Mouse (Mus musculus): ENCODE results near the gene Foxi3.
A peak's percentile ranks its signal among the peaks of the same experiment; 100 is the strongest.

Gene Foxi3

DNA sequence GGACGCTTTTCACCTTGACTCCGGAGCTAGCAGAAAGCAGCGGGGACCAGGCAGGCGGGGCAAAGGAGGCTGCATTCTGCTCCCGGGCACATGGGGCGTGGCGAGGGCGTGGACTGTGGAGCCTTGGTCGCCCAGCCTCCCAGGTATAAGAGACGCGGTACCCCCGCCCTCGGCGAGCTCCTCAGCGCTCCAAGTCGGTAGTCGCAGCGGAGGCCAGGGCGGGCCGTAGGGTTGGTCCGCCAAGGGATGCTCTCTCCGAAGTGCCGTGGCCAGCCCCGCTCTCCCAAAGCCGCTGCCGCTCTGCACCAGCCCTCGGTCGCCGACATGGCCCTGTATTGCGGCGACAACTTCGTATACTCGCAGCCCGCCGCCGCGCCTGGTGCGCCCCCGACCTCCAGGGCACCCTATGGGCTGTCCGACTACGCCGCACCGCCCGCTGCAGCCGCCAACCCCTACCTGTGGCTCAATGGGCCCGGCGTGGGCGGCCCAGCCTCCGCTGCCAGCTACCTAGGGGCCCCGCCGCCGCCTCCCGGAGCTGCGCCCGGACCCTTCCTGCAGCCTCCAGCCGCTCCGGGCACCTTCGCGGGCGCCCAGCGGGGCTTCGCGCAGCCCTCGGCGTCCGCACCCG is at the start of gene Foxi3:
Gene Foxi3, plus strand, starts transcription at position 247 of the 628 bp plus-strand sequence.
- DNase-seq (ENCODE audit: low spot score in 2 of 2): peak in 1 of 2 experiments; percentile 32

DNA sequence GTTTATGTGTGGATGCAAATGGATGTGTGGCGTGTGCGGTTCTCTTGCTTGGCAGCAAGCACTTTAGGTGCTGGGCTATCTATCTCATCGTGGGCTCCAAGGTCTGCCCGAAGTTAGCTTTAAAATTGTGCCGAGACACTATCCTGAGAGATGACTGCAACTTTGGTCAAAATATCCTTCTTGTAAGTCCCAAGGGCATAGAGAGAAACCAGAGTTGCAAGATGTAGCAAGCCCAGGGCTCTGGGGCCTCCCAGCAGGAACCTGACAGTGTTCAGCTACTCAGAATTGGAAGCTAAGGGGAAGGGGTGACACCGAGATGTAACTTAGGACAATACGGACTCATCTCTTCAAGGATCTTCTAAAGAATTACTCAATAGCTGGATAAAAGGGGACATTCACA is 46.8 kb upstream of the Foxi3 start:
- DNase-seq (ENCODE audit: low spot score in 2 of 2): no peak

DNA sequence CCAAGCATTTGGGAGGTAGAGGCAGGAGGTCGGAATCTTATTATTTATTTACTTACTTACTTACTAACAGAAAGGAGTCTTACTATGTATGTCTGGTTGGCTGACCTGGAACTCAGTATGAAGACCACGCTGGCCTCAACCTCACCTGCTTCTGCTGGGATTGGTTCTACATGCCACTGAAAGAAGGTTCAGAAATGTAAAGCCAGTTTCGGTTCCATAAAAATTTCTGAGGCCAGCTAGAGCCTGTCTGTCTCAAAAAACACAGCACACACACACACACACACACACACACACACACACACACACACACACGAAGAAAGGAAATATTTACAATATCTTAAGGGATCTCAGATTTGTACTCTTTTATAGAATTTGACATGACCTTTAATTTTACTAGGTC is 46.0 kb upstream of the Foxi3 start:
- DNase-seq (ENCODE audit: low spot score in 2 of 2): no peak

DNA sequence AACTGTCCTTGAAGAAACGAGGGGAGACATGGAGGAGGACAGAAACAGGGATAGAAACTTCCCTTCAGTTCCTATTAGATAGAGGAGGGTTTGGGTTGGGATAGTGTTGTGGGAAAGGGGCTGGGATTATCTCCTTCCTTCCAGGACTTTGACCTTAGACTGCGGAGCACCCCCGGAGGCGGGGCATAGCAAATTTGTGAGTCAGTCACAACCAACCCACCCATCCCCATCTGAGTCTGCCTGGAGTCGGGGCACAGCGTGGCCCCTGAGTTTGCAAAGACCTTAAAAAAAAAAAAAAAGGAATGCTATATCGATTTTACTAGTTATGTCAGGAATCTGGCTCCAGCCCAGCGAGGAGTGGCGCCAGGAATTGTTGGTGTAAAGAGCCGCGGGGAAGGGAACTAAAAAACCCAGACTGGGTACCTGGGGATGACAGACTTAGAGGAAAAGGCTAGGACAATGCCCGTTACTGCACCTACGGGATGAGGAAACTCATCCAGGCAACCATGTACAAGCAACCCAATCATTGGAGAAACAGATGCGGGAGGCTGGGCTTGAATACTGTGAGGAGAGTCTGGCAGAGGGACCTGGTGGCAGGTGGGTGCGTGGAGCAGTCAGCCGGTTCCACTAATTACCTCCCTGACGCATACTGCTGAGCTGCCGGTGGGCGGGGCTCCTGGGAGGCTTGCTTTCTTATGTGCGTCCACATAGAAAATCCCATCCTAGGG is 44.5 kb upstream of the Foxi3 start:
- DNase-seq (ENCODE audit: low spot score in 2 of 2): no peak

DNA sequence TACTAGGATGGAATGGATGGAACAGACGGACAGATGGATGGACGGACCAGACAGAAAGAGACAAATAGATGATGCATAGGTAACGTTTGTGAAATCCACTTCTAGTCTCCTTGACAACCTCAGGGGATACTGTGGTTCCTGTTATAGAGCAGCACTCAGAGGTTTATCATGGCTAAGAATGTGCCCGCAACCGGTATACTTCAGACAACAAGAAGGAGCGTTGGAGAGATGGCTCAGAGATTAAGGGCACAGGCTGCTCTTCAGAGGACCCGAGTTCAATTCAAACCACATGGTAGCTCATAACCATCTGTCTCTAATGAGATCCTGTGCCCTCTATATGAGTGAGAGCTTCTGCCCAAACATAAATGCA is 44.0 kb upstream of the Foxi3 start:
- no peak for DNase-seq (ENCODE audit: low spot score in 2 of 2)

DNA sequence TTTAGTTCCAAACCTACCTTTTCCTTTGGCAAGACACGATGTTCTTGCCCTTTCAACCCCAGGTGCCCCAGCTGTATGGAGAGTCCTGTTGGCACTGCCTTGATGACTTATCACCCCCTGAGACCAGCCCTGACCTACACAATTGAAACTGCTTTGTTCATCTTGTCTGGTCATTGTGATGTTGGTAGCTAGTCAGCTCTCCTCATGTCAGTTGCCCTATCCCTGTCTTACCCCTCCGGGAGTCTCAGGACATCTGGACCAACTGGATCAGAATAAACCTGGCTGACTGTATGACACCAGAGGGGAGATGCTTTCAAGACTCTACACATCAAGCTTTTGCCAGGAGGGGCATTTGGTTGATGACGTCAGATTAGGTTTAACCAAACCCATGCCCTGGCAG is 37.5 kb upstream of the Foxi3 start, which contains the start of gene Tex37:
Gene Tex37, minus strand, starts transcription at position 101 of the 400 bp plus-strand sequence.
- DNase-seq (ENCODE audit: low spot score in 2 of 2): no peak

DNA sequence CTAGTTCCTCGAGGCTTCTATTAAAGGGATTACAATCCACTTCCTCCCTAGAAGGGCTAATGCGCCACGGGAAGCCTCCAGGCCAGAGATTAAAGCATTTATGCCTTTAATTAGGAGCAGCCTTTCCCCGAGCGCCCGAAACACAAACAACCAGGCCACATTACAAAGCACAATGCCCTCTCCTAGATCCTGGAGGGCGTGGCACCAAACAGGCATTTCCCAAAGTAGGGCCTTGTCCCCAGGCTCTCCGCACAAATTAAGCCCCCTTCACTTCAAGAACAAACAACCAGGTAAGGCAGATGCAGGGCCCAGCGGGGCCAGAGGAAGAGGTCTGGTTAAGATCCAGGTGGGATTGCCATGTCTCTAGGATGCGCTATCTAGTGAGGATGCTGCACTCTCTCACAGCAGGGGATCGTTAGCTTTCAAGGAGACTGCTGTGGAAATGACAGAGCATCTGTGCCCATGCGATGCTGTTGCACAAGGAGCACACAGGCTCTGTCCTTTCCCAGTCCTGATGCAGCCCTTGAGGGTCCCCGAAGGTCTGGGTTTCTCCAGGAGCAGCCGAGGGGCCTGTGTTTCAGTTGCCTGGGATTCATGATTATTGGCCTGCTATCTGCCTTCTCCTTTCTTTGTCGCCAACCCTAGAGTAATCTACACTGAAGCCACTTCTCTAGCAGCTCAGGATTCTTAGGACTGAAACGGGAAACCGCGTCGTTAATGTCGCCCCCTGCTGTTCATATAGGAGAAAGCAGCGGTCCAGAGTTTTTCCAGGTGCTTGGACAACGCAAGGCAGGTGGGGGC is 34.9 kb upstream of the Foxi3 start:
- DNase-seq (ENCODE audit: low spot score in 2 of 2): peak in 1 of 2 experiments; percentile 10

DNA sequence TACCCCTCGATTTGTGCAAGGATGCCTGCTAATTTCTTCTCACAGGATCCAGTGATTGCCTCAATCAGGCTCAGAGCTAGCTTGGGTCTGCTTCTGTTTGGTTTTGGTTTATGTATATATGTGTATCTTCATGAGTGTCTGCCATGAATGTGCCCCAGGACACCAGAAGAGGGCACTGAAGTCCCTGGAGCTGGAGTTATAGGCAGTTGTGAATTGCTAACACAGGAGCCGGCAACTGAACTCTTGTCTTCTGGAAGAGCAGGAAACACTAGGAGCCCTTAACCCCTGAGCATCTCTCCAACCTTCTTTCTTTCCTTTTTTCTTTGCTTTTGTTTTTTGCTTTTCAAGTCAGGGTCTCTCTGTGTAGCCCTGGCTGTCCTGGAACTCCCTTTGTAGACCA is 24.5 kb upstream of the Foxi3 start:
- no peak for DNase-seq (ENCODE audit: low spot score in 2 of 2)

DNA sequence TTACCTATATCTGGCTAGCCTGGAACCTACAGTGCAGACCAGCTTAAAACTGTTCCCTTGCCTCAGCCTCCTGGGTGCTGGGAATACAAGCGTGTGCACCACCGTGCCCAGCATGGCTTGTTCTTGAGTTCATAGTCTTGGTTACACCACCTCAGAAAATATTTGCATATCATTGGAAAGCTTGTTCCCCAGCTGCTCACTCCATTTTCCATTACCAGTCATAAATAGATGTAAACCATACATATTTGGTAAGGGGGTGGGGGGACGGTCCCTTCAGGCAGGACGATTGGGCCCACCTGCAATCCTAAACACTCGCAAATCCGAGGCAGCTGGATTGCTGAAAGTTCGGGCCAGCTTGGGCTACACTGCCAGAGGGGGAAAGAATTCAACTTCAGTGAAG is 3.1 kb upstream of the Foxi3 start:
- DNase-seq (ENCODE audit: low spot score in 2 of 2): no peak

DNA sequence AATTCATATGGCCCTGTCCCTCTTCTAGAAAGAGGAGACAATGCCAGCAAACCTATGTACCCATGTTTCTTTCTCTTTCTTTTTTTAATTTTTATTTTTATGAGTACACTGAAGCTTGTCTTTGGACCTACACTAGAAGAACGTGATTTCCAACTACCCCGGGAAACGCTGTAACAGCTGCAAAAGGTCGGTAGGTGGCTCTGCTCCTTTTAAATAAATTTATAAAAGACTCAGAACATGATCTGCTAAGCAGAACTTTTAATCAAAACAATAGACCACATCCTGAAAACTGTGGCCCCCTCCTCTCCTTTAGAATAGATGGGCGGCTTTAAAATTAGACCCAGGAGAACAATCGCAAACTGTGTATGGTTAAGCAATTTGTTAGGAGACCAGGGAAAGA is 2.3 kb upstream of the Foxi3 start:
- DNase-seq (ENCODE audit: low spot score in 2 of 2): no peak

DNA sequence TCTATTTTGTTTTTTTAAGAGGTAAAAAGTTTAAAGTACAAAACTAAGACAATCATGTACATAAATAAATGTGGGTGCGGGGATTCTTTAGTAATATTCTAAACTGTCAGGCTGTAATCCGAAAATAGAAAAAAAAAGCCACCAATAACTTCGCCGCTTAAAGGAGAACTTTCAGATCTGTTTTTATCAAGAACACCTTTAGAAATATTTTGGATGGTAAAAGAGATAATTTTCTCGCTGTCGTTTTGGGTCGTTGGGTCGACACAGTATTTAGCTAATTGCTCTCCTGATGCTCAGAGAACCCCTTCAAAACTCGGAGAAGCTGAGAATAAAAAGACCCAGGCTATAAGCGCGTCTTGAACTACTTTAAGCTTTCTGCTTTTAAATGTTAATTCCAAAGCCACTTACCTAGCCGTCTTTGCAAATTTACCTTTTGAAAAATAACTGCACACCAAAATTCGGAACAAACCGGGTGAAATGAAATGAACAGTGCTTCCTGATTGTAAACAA is 985 bp upstream of the Foxi3 start:
- DNase-seq (ENCODE audit: low spot score in 2 of 2): no peak

DNA sequence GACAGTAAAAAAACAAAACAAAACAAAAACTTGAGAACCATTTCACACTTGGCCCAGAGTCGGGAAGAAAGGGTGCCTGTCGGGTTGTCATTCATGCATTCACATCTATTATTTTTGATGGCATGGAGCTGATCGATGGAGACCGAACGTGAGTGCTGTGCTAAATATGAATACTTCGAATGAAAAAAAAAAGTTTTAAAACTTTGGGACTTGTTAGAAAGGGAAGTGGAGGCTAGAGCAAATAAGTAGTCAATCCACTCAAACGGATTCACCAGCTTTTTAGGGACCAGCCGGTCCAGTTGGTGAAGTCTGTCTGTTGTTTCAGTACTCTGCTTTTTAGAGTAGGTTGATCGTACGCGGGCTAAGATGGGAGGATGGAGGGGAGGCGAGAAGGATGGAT is 490 bp upstream of the Foxi3 start:
- no peak for DNase-seq (ENCODE audit: low spot score in 2 of 2)

DNA sequence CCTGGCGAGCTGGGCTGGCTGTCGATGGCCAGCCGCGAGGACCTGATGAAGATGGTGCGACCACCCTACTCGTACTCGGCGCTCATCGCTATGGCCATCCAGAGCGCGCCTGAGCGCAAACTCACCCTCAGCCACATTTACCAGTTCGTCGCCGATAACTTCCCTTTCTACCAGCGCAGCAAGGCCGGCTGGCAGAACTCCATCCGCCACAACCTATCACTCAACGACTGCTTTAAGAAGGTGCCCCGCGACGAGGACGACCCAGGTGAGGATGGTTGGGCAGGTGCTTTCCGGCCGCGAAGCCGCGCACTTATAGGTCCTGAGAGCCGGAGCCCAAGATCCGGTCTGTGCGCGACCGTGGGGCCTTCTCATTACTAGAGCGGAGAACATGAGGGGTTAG is 605 bp downstream of the Foxi3 start:
- no peak for DNase-seq (ENCODE audit: low spot score in 2 of 2)

DNA sequence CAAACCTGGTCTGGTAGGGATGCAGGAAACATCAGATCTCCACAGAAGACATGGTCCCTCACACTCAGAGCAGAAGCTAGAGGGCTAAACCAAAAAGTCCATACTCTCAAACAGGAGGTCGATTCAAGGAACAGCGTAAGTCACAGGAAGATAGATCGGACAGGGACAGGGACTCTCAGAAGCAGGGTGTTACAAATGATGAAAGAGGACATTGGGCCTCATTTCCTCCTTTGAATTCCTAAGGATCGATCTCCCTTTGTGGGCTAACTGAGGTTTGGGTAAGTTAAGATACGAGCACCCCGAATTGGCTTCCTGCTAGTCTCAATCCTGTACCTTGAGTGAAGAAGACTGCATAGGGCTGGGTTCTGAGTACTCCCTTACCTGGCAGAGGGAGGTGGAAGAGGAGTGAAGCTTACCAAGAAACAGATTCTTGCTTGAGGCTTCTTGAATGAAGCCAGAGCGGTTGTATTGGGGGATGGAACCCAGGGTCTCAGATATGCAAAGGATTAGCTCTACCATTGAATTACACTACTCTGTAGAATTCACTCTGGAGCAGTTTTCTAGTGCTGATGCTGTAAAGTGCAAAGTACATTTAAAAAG is 1.1 kb downstream of the Foxi3 start:
- no peak for DNase-seq (ENCODE audit: low spot score in 2 of 2)

DNA sequence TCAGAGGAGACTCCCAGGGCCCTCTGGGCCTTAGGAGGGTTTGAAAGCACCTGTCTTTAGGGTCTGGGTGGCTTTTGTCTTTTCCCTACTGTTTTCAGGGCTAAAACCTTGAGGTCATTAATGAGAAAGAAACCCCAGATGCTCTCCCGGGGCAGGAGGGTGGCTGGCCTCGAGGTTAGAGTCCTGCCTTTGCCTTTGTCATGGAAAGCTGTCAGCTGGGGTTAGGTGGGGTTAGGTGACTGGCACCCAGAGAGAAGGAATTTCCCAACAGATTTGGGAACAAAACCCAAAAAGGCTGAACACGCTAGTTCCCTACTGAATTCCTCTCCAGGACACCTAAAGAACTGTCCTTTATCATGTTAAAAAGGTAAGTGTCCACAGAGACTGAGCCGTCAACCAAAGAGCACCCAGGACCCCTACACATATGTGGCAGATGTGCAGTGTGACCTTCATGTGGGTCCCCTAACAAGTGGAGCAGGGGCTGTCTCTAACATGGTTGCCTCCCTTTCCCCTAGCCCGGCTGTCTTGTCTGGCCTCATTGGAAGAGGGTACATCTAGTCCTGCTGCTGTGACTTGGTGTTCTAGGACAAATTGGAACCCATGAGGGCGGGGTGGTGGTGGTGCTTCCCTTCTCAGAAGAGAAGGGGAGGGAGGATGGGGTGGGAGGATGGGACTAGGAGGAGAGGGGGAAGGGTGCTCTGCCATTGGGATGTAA is 7.9 kb downstream of the Foxi3 start:
- DNase-seq (ENCODE audit: low spot score in 2 of 2): no peak

DNA sequence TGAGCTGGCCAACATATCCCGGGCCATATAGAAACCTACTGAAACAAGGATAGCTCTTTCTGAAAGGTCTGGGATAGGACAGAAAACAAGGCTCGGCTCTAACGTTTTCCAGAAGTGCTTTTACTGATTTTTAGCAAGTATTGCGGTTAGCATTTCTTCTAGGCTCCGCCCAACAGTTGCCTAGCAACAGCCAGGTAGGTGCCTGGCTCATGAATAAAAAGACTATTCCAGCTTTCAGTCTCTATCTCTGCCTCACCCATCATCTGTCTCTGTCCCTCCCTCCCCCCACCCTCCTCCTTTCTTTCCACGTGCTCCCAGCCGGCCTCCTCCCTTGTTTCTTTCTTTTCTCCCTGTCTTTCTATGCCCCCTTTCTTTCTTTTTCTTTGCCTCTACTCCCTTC is 9.4 kb downstream of the Foxi3 start:
- DNase-seq (ENCODE audit: low spot score in 2 of 2): no peak

DNA sequence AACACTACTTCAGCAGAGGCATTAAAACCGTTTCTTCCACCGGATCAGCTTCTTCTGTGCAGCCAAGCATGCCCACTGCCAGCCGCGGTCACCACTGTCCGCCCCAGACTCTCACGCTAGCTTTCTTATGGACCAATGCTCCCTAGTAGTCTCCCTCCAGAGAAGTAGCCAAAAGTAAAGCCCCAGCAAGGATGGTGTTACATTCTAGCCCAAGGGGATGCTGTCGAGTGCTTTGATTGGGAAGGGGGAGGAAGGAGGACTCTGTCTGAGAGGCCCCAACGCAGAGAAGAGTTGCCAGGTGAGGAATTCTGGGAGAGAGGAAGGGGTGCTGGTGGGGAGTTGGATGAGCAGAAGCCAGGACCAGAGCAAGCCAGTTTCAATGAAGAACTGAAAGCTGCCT is 11.1 kb downstream of the Foxi3 start:
- no peak for DNase-seq (ENCODE audit: low spot score in 2 of 2)

DNA sequence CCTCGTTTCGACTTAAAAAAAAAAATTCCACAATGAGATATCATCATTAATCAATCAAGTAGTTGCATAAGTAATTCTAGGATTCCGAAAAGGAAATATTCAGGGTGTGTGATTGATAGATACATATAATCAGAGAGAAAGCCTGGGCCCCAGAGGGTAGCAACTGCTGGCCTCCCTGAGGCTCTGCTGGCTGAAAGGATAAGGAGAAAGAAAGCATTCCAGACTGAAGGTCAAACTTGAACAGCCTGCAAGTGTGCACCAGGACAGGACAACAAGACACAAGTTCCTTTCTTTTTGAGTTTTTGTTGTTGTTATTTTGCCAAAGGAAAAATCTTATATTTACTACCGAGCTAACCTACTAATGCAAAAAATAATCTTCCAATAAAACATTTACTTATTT is 12.0 kb downstream of the Foxi3 start:
- DNase-seq (ENCODE audit: low spot score in 2 of 2): no peak

DNA sequence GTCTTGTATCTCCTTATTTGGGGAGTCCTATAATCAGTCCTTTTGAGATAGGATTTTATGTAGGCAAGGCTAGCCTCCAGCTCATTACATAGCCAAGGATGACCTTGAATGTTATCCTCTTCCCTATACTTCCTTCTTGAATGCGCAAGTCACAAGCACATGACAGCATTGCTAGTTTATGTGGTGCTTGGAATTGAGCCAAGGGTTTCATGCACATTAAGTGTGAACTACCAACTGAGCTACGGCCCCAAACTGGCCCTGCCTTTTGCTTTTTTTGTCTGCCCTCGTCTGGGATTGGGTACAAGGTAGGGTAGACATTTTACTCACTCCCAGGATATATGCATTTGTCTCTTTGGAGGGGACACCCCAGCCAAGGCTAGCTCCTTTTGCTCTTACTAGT is 16.7 kb downstream of the Foxi3 start:
- no peak for DNase-seq (ENCODE audit: low spot score in 2 of 2)

DNA sequence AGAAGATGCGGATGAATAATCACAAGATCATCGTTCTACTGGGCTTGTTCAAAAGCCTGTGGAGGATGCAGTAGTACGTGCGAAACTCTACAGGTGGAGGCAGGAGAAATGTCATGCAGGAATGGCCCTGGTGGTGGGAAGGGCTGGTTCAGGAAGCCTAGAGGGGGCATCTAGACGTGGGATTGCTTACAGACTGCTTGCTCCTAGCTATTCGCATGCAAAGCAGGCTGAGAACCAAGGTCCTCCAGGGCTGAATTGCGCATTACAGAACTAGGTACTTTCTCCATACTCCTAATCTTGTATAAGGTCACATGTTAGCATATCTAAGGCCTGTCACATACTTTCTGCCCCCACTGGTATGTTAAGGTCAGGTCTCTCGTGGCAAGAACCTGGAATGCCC is 24.7 kb downstream of the Foxi3 start:
- no peak for DNase-seq (ENCODE audit: low spot score in 2 of 2)

DNA sequence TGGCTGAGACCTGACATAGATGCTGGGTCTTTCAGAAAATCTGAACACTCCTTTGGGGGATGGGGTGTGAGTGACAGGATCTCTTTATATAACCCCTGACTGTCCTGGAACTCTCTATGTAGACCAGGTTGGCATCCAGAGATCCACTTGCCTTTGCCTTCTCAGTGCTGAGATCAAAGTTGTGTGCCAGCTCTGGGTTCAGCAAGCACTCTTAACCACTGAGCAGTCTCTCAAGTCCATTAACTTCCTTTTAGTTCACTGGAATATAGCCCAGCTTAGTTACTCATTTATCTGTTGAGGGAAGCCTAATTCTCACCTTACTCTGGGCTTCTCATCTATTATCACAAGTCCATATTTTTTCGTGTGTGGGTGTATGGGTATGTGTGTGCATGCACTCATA is 26.1 kb downstream of the Foxi3 start:
- no peak for DNase-seq (ENCODE audit: low spot score in 2 of 2)

DNA sequence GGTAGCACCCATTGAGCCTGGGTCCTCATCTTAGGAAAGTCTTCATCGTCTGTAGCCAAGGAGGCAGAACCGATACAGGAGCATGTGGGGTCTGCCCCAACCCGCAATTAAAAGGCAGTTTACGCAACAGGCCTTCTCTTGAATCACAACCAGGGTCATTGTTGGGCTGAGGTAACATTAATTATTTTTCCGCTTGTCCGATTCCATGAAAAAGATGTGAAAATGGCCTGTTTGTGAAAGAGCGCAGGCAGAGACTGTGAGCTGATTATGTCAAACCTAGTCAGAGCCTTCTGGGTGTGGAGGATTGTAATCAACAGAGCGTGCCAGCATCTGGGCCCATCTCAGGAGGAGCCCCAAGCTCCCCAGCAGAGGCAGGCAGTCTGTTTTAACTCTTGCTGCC is 30.4 kb downstream of the Foxi3 start:
- no peak for DNase-seq (ENCODE audit: low spot score in 2 of 2)
